Mouse (Mus musculus) central nervous system, embryonic 11.5 days (tissue): ENCODE measurements around the gene Ugcg. TPM values are rescaled to one million over a fixed set of nuclear protein-coding genes. Genes with fewer than 3 reads are reported as not detected.

Experiments used
- polyA plus RNA-seq: library from polyadenylated mRNA; depleted of rRNA; stranded (reverse); fragments of >200 nt; gene quantifications from 2 replicates; pipeline ENCODE4 v1.2.3, GENCODE M21; 2012; rRNA removed

The Ugcg gene
- polyA plus RNA-seq: 30.5 and 46.9 TPM in 2 replicates

DNA sequence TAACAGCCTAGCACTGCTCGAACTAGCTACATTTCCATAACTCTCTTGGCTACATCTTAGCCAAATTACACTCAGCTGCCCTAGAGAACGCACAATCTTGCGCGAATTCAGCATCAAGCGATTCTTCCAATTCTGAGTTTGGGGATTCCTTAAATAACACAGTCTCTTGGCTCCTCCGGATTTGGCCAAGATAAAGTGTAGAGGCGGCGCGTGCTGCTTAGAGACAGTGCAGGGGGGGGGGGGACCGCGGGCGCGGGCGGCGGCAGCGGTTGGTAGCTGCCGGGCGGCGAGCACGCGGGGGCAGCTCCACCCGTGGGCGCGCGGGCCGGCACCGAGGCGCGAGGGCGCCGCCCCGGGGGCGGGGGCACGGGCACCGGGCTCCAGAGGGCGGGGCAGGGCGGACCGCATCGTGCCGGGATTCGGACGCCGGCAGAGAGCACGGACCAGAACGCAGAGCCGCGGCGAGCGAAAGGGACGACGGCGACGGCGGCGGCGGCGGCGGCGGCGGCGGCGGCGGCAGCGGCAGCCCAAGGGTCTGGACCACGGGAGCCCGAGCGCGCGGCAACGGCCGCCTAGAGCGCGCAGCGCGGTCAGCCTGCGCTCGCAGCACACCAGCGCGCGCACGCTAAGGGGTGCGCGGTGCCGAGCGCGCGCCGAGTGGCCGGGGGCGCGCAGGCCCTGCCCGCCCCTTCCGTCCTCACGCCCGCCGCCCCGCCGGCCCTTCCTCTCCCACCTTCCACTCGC, at the start of gene Ugcg:
Gene Ugcg, plus strand, starts transcription at position 456 of the 744 bp plus-strand sequence.

Other genes starting within 250 kb of the Ugcg start
- 2.7 and 2.9 TPM in 2 replicates for gene Zkscan16, start 245.6 kb upstream of the Ugcg start, polyA plus RNA-seq
- gene Ptgr1, start 202.1 kb upstream of the Ugcg start, polyA plus RNA-seq: 13.7 and 16.0 TPM in 2 replicates
- gene Dnajc25, start 194.2 kb upstream of the Ugcg start, polyA plus RNA-seq: 4.5 and 5.5 TPM in 2 replicates
- gene Gm20503, start 186.0 kb upstream of the Ugcg start, polyA plus RNA-seq: not detected in 2 replicates
- 27.5 and 50.3 TPM in 2 replicates for gene Gng10, start 154.2 kb upstream of the Ugcg start, polyA plus RNA-seq
- gene AI481877, start 50.3 kb upstream of the Ugcg start, polyA plus RNA-seq: not detected in 2 replicates
- gene Susd1, start 249.4 kb downstream of the Ugcg start, polyA plus RNA-seq: 6.0 and 6.7 TPM in 2 replicates